Mouse (Mus musculus): ENCODE data around the gene Tubg2. TPM values are rescaled to one million over a fixed set of nuclear protein-coding genes. Genes with fewer than 3 reads are reported as not detected.
"Not testable (repeated sequence)": the region's sequence is repeated elsewhere in the genome, so short reads cannot be mapped to it uniquely, and the experiment has no call there.

Gene Tubg2
- 34.6 and 38.2 TPM in 2 replicates for polyA plus RNA-seq (2015; fragmentation: Nextera tagmentation; extraction: Ambion mirVana)

DNA sequence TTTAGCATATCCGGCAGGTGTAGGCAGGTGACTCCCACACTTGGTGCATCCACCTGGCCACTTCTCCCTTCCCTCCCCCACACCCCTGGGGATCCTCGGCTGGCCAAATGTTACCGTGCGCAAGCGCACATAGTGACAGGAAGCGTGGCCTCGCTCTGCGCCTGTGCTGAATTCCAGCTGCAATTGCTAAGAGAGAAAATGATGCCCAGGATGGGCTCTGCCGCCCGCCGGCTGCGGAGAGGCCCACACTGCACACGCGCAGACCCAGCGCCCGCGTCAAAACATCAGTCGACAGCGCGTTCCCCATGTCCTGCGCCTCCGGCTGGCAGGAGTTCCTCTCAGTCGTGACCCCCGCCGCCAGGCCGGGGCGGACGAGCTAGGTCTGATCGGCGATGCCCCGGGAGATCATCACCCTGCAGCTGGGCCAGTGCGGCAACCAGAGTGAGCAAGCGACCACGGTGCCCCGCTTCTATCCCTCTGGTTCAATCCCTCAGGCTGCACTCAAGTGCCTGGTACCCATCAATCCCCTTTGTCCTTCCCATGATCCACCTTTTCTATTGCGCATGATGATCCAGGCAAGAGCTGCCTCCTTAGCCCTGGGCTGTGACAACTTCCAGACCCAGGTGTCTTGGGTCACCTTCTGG, at the start of gene Tubg2:
Tubg2 (plus strand) TSS at position 180 of the 644 bp plus-strand sequence.
- H3K9ac ChIP-seq: peak within 1 kb of the TSS; percentile 83
- H3K27me3 ChIP-seq: peaks cover 30% of the 10 kb centered on the region
- H3K9me3 ChIP-seq: no peaks in the 10 kb centered on the region
- ATAC-seq (ENCODE audit: low FRiP score): peak; percentile 94
- H3K4me1 ChIP-seq (replicated peaks): peaks cover 17% of the 10 kb centered on the region
- H3K4me3 ChIP-seq: peak within 1 kb of the TSS; percentile 49
- 2% methylated on average over 36 of the region's 36 CpGs for WGBS
- H3K27ac ChIP-seq: peak within 1 kb of the TSS; percentile 95
- H3K36me3 ChIP-seq: 0 out of 2 replicates have a peak, but pooled peaks cover 6% of the 10 kb centered on the region
- peak within 1 kb of the TSS; percentile 71 for H3K4me2 ChIP-seq

DNA sequence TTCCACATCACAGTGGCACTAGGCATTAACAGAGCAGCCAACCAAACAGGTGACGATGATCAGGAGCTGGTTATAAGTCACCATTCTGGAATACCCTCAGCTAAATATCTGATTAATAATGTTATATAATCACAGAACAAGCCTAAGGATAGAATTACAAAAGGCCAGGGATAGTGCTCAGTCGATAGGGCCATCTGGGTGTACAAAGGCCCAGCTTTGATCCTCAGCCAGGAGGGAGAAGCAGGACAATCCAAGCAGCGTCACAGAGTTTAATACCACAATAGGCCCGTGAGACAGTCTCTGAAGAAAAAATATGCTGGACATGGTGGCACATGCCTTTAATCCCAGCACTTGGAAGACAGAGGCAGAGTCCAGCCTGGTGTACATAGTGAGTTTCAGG, 46.4 kb upstream of the Tubg2 start:
- no peak overlapping the region for H3K27ac ChIP-seq
- peaks cover 7% of the 10 kb centered on the region; the same call in 1 of the 2 replicates for H3K4me1 ChIP-seq (replicated peaks)
- no peak overlapping the region for H3K4me2 ChIP-seq
- WGBS: 72% methylated on average over 4 of the region's 4 CpGs
- no peak overlapping the region for H3K9ac ChIP-seq
- 0 out of 2 replicates have a peak, but pooled peaks cover 5% of the 10 kb centered on the region for H3K9me3 ChIP-seq
- no peaks in the 10 kb centered on the region for H3K27me3 ChIP-seq
- ATAC-seq (ENCODE audit: low FRiP score): no peak
- H3K36me3 ChIP-seq: peaks cover 11% of the 10 kb centered on the region; the same call in 1 of the 2 replicates
- no peak overlapping the region for H3K4me3 ChIP-seq

DNA sequence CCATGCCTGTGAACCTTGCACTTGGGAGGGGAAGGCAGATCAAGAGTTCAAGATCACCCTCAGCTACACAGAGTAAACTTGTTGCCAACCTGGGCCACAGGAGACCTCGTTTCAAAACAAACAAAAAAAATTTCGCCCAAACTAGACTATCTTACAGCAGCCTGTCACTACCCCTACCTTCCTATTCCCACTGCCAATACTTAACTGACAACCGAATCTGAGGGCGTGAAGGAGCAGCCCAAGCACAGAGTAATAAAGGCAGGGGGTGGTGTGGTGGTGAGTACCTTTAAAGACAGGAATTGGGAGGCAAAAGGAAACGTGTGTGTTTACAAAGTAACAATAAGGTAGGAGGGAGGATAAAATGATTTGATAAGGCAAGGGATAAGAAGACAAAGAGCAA, 45.0 kb upstream of the Tubg2 start:
- H3K9me3 ChIP-seq: 0 out of 2 replicates have a peak, but pooled peaks cover 5% of the 10 kb centered on the region

DNA sequence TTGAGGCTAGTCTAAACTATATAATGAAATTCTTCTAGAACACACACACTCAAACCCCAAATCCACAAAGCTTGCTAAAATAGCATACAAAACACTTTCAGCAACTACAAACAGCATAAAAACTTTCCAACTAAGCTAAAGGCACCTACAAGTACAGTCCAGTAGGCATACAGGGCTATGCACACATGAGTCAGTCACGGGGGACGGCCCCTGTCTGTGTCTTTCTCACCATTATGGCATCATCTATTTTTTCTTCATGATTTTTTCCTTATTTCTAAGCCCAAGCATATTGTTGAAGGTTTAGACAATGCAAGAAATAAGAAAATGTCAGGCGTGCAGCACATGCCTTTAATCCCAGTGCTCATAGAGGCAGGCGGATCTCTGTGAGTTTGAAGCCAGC, 44.5 kb upstream of the Tubg2 start:
- Histone ChIP-seq H3K4me1 (replicated peaks) (peaks cover 22% of the 10 kb centered on the region), H3K9me3 (0 out of 2 replicates have a peak, but pooled peaks cover 5% of the 10 kb centered on the region), H3K36me3 (peaks cover 5% of the 10 kb centered on the region; the same call in 1 of the 2 replicates), H3K4me3 (no peak overlapping the region), H3K4me2 (no peak overlapping the region), H3K9ac (no peak overlapping the region), H3K27me3 (no peaks in the 10 kb centered on the region), H3K27ac (no peak overlapping the region)
- ATAC-seq (ENCODE audit: low FRiP score): no peak
- 95% methylated on average over 4 of the region's 4 CpGs for WGBS

More for the DNA sequence above, 45.0 kb upstream of the Tubg2 start:
- ATAC-seq (ENCODE audit: low FRiP score): no peak
- Histone ChIP-seq H3K4me3 (no peak overlapping the region), H3K4me2 (no peak overlapping the region), H3K27ac (no peak overlapping the region), H3K27me3 (no peaks in the 10 kb centered on the region), H3K4me1 (replicated peaks) (peaks cover 17% of the 10 kb centered on the region), H3K9ac (no peak overlapping the region), H3K36me3 (peaks cover 5% of the 10 kb centered on the region; the same call in 1 of the 2 replicates)
- WGBS: 73% methylated on average over 5 of the region's 5 CpGs

DNA sequence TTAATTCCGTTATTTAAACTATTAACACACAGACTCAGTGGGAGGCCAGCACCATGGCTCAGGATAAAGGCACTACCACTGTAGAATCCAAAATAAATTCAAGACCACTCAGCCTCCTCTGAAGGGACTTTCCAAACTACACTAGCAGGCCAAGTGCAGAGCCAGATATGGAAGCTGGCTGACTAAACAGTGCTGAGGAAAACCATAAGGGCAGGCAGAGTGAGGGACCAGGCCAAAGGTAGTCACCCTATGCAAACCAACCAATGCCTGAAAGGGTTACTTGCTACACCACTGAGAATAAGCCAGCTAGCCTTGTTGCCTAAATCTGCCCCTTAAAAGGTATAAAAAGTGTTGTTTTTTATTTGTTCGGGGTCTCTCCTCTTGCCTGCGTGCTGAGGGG, 43.5 kb upstream of the Tubg2 start:
- Histone ChIP-seq H3K9ac (no peak overlapping the region), H3K4me1 (replicated peaks) (peaks cover 24% of the 10 kb centered on the region)
- WGBS: 81% methylated on average over 3 of the region's 3 CpGs

DNA sequence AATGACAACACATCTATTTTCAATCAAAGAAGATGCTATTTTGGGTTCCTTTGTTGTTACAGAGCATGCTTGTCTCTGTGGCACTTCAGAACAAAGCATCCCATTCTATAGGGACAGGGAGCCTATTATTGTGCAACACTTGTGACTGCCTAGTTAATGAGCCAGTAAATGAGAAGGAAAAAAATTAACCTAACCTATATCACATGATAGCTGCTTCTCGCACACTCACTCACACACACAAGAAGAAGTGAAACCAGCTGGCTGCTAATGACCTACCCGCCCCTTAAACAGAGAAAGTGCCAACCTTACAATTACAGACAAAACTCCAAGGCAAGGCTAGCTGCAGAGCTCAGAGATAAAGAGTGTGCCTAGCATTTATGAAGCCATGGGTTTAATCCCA, 40.1 kb upstream of the Tubg2 start:
- H3K9ac ChIP-seq: peak overlapping the region; percentile 49; the same call in 1 of the 2 replicates
- no peaks in the 10 kb centered on the region for H3K27me3 ChIP-seq
- peak overlapping the region; percentile 15; the same call in 1 of the 2 replicates for H3K4me2 ChIP-seq
- no peak overlapping the region for H3K4me3 ChIP-seq
- H3K27ac ChIP-seq: peak overlapping the region; percentile 78
- no peak for ATAC-seq (ENCODE audit: low FRiP score)
- H3K9me3 ChIP-seq: 0 out of 2 replicates have a peak, but pooled peaks cover 5% of the 10 kb centered on the region
- peaks cover 5% of the 10 kb centered on the region; the same call in 1 of the 2 replicates for H3K36me3 ChIP-seq
- H3K4me1 ChIP-seq (replicated peaks): peaks cover 47% of the 10 kb centered on the region
- 30% methylated on average over 2 of the region's 2 CpGs for WGBS

More for the DNA sequence above, 43.5 kb upstream of the Tubg2 start:
- Histone ChIP-seq H3K27ac (no peak overlapping the region), H3K9me3 (0 out of 2 replicates have a peak, but pooled peaks cover 5% of the 10 kb centered on the region), H3K4me3 (no peak overlapping the region), H3K36me3 (peaks cover 5% of the 10 kb centered on the region; the same call in 1 of the 2 replicates), H3K27me3 (no peaks in the 10 kb centered on the region), H3K4me2 (no peak overlapping the region)
- ATAC-seq (ENCODE audit: low FRiP score): no peak

DNA sequence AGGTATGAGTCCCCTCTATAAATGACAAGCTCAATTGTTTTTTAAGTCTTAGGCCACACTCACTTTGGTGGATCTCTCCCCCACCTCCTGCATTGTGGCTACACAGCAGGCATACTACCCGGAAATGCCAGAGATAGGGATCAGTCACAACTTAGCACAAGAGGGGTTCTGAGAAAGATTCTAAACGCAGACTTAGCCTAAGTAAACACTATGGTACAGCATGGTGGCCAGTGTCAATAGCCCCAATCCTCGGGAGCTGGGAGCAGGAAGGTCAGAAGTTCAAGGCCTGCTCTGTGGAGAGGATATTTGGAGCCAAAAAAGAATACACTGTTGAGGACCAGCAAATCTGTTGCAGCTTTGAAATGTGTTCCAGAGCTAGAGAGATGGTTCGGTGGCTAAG, 37.6 kb upstream of the Tubg2 start:
- Histone ChIP-seq H3K9ac (peak overlapping the region; percentile 95), H3K4me1 (replicated peaks) (peaks cover 52% of the 10 kb centered on the region), H3K36me3 (peaks cover 9% of the 10 kb centered on the region), H3K9me3 (0 out of 2 replicates have a peak, but pooled peaks cover under 1% of the 10 kb centered on the region), H3K27me3 (no peaks in the 10 kb centered on the region), H3K27ac (no peak overlapping the region), H3K4me2 (peak overlapping the region; percentile 97), H3K4me3 (peak overlapping the region; percentile 90)
- no peak for ATAC-seq (ENCODE audit: low FRiP score)
- WGBS: 64% methylated on average over 4 of the region's 4 CpGs

DNA sequence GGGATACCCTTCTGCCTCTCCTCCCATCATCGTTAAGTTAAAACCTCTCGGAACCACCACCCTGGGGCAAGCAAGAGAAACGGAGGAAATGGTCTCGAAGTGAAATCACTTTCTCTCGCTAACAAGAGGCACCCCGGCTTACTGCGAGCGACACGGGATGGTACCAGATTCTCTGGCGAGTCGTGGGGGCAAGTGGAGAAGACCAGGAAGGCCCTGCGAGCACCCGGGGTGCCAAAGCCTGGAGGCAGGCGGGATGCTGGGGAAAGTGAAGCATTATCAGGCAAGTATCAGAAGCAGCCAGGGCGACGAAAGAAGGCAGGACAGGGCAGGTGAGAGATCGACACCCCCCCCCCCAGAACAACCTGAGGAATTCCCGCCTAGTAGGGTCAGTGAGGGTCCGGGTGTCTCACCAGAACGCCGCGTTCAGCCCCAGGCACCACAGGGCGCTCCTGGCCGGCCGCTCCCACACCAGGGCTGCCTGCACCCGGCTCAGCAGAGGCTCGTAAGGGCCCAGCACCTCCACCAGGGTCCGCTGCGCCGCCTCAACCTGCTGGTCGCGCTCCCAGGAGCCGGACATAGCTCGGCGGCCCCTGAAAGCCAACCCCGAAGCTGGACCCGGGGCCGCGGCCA, 36.5 kb upstream of the Tubg2 start:
- peak overlapping the region; percentile 94 for H3K27ac ChIP-seq
- H3K4me1 ChIP-seq (replicated peaks): peaks cover 52% of the 10 kb centered on the region
- H3K27me3 ChIP-seq: no peaks in the 10 kb centered on the region
- H3K4me3 ChIP-seq: peak overlapping the region; percentile 90
- 1% methylated on average over 39 of the region's 39 CpGs for WGBS
- peak overlapping the region; percentile 97 for H3K4me2 ChIP-seq
- no peaks in the 10 kb centered on the region for H3K9me3 ChIP-seq
- peak; percentile 80 for ATAC-seq (ENCODE audit: low FRiP score)
- H3K36me3 ChIP-seq: peaks cover 17% of the 10 kb centered on the region
- H3K9ac ChIP-seq: peak overlapping the region; percentile 95

DNA sequence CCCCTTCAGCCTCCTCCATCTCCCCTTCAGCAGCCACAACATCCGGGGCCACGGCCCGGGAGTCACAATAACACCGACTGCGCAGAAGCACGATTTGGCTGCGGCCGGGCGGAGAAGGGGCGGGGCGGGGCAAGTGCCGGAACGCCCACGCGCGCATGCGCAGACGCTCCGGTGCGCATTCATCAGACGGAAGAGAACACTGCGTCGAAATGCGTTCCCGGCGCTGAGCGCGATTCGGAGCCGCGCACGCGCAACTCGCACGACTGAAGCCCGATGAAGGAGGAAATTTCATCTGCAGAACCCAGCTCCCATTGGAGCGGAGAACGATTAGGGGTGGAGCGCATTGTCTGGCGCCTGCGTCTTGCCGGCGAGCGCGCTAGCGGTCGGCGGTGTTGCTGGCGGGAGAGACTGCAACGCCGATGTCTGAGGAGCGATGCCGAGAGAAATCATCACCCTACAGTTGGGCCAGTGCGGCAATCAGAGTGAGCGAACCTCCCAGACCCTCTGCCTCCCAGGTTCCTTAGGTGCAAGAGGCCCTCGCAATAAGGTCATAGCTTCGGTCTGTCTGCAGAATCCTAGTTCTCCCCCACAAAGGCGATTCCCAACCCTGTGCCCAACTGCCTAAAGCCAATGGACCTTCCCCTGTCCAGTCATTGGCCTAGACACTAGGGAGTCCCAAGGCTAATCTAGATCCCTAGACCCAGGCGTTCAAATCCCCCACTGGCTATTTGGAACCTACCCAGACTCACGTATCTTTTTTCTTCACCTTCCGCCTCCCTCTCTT, 35.8 kb upstream of the Tubg2 start, which contains the start of the genes Retreg3 and Tubg1:
Retreg3 (minus strand) TSS at position 133 of the 784 bp plus-strand sequence.
Tubg1 (plus strand) TSS at position 178 of the 784 bp plus-strand sequence.
- Histone ChIP-seq H3K9ac (peak within 1 kb of the TSS; percentile 95), H3K9me3 (no peaks in the 10 kb centered on the region), H3K4me2 (peak within 1 kb of the TSS; percentile 97), H3K36me3 (peaks cover 24% of the 10 kb centered on the region), H3K4me1 (replicated peaks) (peaks cover 49% of the 10 kb centered on the region), H3K4me3 (peak within 1 kb of the TSS; percentile 90), H3K27ac (peak within 1 kb of the TSS; percentile 94), H3K27me3 (no peaks in the 10 kb centered on the region)
- ATAC-seq (ENCODE audit: low FRiP score): peak; percentile 96
- WGBS: under 1% methylated on average over 61 of the region's 61 CpGs

DNA sequence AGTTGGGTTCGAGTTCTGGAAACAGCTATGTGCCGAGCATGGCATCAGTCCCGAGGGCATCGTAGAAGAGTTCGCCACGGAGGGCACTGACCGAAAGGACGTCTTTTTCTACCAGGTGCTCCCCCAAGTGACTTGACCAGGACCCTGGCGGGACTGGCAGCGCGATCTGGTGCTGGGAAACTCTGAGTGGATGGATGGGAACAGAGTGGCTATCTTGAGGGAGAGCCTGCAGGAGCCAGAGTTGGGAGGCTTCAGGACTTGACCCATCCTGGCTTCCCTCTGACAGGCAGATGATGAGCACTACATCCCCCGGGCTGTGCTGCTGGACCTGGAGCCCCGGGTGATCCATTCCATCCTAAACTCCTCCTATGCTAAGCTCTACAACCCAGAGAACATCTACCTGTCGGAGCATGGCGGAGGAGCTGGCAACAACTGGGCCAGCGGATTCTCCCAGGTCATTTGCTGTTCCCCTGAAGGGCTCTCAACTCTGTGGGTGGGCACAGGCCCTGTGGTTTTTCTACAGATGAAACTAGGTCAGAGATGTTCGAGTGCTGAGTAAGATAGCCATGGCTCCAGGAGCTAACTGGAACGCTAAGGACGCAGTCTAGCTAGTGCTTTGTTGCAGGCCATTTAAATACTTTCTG, 35.0 kb upstream of the Tubg2 start:
- Histone ChIP-seq H3K4me2 (peak overlapping the region; percentile 97), H3K27ac (peak overlapping the region; percentile 89), H3K4me3 (peak overlapping the region; percentile 90), H3K27me3 (no peaks in the 10 kb centered on the region), H3K4me1 (replicated peaks) (peaks cover 42% of the 10 kb centered on the region), H3K9me3 (no peaks in the 10 kb centered on the region), H3K36me3 (peaks cover 31% of the 10 kb centered on the region), H3K9ac (peak overlapping the region; percentile 84)
- WGBS: 24% methylated on average over 19 of the region's 19 CpGs
- ATAC-seq (ENCODE audit: low FRiP score): no peak

DNA sequence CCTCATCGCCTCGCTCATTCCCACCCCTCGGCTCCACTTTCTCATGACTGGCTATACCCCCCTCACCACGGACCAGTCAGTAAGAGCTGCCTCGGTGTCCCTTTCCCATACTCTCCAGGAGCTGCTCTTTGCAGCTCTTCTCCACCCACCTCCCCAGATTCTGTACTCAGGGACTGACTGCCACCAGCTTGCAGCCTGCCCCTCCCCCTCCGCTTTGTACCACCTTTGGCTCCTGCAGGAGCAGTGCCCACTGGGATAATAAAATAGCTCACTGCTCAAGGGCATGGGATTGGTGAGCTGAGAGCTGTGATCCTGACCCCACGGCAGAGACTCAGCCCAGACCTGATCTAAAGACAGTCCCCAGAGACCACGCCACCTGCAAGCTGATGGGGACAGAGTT, 31.2 kb upstream of the Tubg2 start:
- not testable (repeated sequence) for H3K9me3 ChIP-seq; ATAC-seq (ENCODE audit: low FRiP score); H3K27me3 ChIP-seq; H3K27ac ChIP-seq; H3K4me3 ChIP-seq; H3K4me2 ChIP-seq; H3K9ac ChIP-seq
- WGBS: 98% methylated on average over 8 of the region's 8 CpGs
- Histone ChIP-seq H3K36me3 (peaks cover 49% of the 10 kb centered on the region), H3K4me1 (replicated peaks) (peaks cover 13% of the 10 kb centered on the region)

Data from hindbrain, embryonic 13.5 days (tissue).